Mouse (Mus musculus): ENCODE results near the gene Mageb2. TPM values are rescaled to one million over a fixed set of nuclear protein-coding genes. Genes with fewer than 3 reads are reported as not detected.
"Not testable (repeated sequence)": the region's sequence is repeated elsewhere in the genome, so short reads cannot be mapped to it uniquely, and the experiment has no call there.

Gene Mageb2
- total RNA-seq (2021): not detected

DNA sequence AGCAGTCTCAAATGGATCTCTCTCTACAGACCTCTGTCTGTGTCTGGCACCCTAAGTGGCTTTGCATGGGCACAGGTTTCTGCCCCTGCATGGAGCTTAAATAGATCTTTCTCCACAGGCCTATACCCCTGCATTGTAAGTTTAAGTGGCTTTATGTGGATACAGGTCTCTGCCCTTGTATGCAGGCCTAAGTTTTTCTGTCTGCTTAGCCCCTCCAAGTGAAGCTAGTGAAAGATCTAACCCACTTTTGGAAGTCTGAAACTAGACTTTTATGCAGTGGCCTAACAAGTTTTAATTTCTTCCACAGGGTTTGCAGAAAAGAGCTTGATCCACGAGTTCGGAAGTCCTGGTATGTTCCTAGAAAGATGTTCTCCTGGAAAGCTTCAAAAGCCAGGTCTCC, at the start of gene Mageb2:
Mageb2 (plus strand) TSS at position 301 of the 400 bp plus-strand sequence.
- intact Hi-C loops (cut with DNase I); DNase-seq: not testable (repeated sequence)

DNA sequence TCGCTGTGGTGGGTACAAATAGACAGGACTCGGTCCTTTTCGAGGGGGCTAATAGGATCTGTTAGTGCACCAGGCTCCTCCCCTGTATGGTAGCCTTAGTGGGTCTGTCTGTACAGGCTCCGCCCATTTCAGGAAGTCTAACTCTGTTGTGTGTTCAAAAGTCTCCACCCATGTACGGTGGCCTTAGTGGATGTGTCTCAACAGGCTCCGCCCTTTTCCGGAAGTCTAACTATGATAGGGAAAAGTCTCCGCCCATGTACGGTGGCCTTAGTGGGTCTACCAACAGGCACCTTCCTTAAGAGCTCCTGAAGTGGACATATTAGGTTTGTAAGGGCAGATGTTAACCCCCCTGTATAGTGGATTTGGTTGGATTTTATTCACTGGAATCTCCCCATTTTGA, 18.2 kb upstream of the Mageb2 start:
- DNase-seq; intact Hi-C loops (cut with DNase I): not testable (repeated sequence)

Other genes starting within 250 kb of the Mageb2 start
- not detected for gene Gm5072, start 60.8 kb downstream of the Mageb2 start, total RNA-seq (2021)
- not detected for gene Gm8914, start 148.4 kb downstream of the Mageb2 start, total RNA-seq (2021)
- not detected for gene 1700084M14Rik, start 244.2 kb downstream of the Mageb2 start, total RNA-seq (2021)

All from heart, postnatal 10 days (tissue).